Mouse (Mus musculus) erythroblast, embryonic 14.5 days (primary cell): Measurements from ENCODE around the gene Tubgcp3. TPM values are rescaled to one million over a fixed set of nuclear protein-coding genes. Genes with fewer than 3 reads are reported as not detected.

ENCODE experiments used
- H3K27me3 ChIP-seq: 2 replicates; pipeline ENCODE4 v1.6.1; 2012; ENCODE audit warnings: inconsistent platforms; ENCODE audit not compliant: control insufficient read depth
- H3K36me3 ChIP-seq: 2 replicates; pipeline ENCODE4 v1.6.1; 2012; ENCODE audit warnings: mild to moderate bottlenecking, inconsistent platforms; ENCODE audit not compliant: control insufficient read depth
- H3K4me1 ChIP-seq: 2 replicates; pipeline ENCODE4 v1.6.1; 2012; ENCODE audit warnings: inconsistent platforms; ENCODE audit not compliant: control insufficient read depth
- H3K4me3 ChIP-seq: replicated peaks from 2 replicates; pipeline ENCODE3; 2012; ENCODE audit warnings: moderate library complexity, mild to moderate bottlenecking, inconsistent platforms
- H3K9me3 ChIP-seq: 2 replicates; pipeline ENCODE4 v1.6.1; 2012; ENCODE audit warnings: low read length, inconsistent platforms, mixed read lengths; ENCODE audit not compliant: control insufficient read depth
- GATA1 ChIP-seq: IDR thresholded peaks from 2 replicates; pipeline ENCODE4 v1.6.1; 2012; ENCODE audit warnings: low read length, inconsistent platforms, mixed read lengths
- TAL1 ChIP-seq: IDR thresholded peaks from 3 replicates; pipeline ENCODE4 v1.6.1; 2012; ENCODE audit warnings: low read length, inconsistent platforms, mixed read lengths
- polyA plus RNA-seq: library from polyadenylated mRNA; stranded (reverse); fragments of >175 nt; gene quantifications from 2 replicates; pipeline ENCODE4 v1.2.3, GENCODE M21; 2012

Tubgcp3 gene
- polyA plus RNA-seq: 4.5 TPM in 2 replicates

DNA sequence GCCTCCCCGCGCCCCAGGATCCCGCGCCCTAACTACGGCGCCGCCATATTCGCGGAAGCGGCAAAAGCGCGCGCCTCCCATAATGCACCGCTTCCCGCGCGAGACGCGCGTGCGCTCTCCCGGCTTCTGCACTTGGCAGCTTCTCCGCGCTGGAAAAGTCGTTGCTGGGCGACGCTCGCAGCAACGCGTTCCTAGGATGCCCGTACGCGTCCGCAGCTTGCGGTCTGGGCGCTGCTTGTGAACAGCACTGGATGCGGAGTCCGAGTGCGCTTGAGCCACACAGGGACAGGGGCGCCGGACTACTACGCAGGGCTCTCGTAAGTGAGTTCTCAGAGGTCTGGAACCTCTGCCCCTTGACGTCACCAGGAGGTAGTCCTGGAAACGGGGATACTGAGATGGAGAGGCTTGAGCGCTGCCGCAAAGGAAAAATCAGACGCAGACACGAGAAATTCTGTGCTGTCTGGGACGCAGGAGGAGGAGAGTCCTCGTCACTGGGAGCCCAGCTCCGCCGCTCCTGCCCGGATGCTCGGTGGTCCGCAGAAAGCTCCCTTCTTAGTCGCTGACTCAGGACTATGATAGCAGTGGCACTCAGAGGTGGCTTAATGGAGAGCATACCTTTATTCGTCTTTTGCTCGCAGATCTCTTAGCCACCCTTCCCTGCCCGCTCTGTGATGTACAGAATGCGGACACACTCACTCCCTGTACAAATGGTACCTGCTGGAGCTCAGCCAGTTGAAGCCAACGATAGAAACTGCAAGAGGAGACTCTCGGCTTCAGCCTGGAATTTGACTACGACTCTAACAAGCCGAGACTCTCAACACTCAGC is at the start of gene Tubgcp3:
TSS of gene Tubgcp3 (minus strand) at position 193 of the 826 bp plus-strand sequence.
- peak within 1 kb of the TSS; percentile 99 for H3K4me3 ChIP-seq
- peaks cover 41% of the 10 kb centered on the region for H3K4me1 ChIP-seq
- no peaks in the 10 kb centered on the region for H3K9me3 ChIP-seq
- H3K36me3 ChIP-seq: peaks cover 32% of the 10 kb centered on the region
- H3K27me3 ChIP-seq: peaks cover 29% of the 10 kb centered on the region
- no peak for TF ChIP-seq TAL1

DNA sequence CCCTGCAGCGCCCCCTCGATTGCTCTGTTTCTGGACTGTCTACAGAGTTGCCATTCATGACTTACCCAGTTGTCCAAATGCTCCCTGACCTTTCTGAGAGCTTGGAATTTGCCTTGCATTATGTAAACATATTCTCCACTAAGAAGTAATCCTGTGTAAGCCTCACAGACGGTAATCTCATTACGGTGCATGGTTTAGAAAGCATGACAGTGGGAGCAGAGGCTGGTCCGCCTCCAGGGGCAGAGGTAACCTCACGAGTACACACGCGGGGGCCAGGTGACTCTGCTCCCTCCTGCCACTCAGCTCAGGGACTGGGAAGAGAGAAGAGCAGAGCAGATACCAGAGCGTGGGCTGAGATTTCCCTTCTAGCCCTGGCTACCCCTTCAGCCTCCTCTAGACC is 47.0 kb upstream of the Tubgcp3 start:
- no peaks in the 10 kb centered on the region for H3K9me3 ChIP-seq
- no peaks in the 10 kb centered on the region for H3K27me3 ChIP-seq
- no peak overlapping the region for H3K4me3 ChIP-seq
- no peak for TF ChIP-seq TAL1
- TF ChIP-seq GATA1: no peak
- no peaks in the 10 kb centered on the region for H3K36me3 ChIP-seq
- H3K4me1 ChIP-seq: no peaks in the 10 kb centered on the region

DNA sequence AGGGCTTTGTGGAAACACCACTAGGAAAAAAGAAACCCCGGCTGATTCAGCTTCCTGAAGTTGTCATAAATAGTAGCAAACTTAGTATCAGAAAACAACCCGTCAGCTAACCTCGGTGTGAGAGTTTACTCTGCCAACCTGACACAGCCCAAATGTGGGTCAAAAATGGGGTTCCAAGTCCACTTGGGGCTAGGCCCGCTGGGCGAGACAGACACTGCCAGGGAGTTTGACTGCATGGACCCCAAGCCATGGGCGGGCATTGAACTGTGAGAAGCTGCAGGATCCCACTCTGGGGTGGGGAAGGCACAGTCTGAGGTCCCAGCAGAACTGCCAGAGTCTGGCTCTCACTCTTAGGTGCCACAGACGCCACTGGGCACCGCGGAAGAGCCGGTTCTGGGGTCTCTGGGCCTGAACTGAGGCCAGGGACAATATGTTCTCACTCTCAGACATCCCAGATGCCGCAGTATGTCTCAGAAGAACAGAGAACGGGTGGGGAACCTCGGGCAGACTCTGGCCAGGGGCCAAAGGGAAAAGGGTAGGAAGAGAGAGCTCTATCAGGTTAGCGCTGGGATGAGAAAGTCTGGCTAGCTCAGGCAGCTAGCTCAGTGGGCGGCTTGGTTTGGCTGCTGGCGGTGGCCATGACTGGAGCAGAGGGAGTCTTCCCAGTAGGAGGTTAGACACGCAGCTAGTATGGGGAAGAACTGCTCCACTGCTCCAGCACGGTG is 44.0 kb upstream of the Tubgcp3 start:
- Histone ChIP-seq H3K27me3 (no peaks in the 10 kb centered on the region), H3K36me3 (no peaks in the 10 kb centered on the region)
- TF ChIP-seq GATA1 (no peak), TAL1 (no peak)

DNA sequence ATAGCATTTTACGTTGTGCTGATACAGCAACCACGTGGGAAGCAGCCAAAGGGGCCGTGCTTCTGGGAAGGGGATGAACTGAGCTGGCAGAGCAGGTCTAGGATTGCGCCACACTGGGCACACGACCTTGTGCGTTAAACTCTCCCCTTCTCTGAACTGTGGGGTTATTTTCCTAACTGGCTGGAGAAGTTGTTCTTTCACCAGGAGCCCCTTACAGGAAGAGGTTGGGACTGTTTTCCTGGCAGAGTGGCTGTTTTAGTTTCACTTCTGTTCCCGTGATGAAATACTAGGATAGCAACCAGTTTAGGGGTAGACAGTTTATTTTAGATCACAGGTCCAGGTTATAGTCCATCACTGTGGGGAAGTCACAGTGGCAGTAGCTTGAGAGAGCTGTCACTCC is 39.6 kb upstream of the Tubgcp3 start:
- TF ChIP-seq TAL1 (no peak), GATA1 (no peak)
- Histone ChIP-seq H3K9me3 (no peaks in the 10 kb centered on the region), H3K36me3 (no peaks in the 10 kb centered on the region), H3K27me3 (peaks cover 4% of the 10 kb centered on the region; the same call in 1 of the 2 replicates), H3K4me1 (no peaks in the 10 kb centered on the region), H3K4me3 (no peak overlapping the region)

More for the DNA sequence above, 44.0 kb upstream of the Tubgcp3 start:
- H3K4me1 ChIP-seq: no peaks in the 10 kb centered on the region
- H3K9me3 ChIP-seq: no peaks in the 10 kb centered on the region
- no peak overlapping the region for H3K4me3 ChIP-seq

DNA sequence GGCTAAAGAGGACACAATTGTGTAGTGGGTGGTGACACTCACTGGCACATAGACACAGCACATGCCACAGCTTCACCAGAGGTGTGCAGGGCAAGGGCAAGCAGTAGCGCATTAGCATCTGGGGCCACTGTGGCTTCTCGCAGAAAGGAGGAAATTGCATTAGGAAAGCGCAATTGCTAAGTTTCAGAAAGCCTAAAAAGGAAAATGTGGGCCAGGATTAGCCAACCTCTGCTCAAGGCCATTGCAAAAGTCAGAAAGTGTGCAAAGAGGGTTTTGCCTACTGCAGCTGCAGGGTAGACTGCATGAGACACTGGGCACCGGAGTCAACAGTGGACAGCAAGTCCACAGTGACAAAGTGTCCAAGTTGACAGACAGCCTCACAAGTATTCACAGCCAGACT is 31.5 kb upstream of the Tubgcp3 start:
- Histone ChIP-seq H3K27me3 (peaks cover 5% of the 10 kb centered on the region), H3K4me1 (no peaks in the 10 kb centered on the region), H3K9me3 (no peaks in the 10 kb centered on the region), H3K36me3 (no peaks in the 10 kb centered on the region), H3K4me3 (no peak overlapping the region)
- no peak for TF ChIP-seq GATA1
- TF ChIP-seq TAL1: no peak

DNA sequence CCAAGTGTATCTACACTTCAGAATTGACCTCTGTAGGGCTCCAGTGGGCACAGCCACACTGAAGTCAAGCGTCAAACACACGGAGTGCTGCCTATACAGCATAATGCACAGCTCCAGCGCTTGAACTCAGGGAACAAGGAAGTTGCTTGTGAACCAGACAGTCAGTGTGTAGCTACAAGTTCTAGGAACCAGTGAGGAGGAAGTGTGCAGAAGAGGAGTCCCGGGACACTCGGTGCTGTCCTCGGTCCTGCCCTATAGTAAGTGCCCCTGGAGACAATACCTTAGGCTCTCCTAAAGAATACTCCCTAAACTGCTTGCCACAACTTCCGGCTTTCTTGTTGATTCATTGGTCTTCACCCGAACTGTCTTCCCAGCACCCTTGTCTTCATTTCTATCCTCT is 30.2 kb upstream of the Tubgcp3 start:
- Histone ChIP-seq H3K4me1 (no peaks in the 10 kb centered on the region), H3K27me3 (peaks cover 4% of the 10 kb centered on the region), H3K36me3 (no peaks in the 10 kb centered on the region), H3K9me3 (no peaks in the 10 kb centered on the region), H3K4me3 (no peak overlapping the region)
- no peak for TF ChIP-seq TAL1

DNA sequence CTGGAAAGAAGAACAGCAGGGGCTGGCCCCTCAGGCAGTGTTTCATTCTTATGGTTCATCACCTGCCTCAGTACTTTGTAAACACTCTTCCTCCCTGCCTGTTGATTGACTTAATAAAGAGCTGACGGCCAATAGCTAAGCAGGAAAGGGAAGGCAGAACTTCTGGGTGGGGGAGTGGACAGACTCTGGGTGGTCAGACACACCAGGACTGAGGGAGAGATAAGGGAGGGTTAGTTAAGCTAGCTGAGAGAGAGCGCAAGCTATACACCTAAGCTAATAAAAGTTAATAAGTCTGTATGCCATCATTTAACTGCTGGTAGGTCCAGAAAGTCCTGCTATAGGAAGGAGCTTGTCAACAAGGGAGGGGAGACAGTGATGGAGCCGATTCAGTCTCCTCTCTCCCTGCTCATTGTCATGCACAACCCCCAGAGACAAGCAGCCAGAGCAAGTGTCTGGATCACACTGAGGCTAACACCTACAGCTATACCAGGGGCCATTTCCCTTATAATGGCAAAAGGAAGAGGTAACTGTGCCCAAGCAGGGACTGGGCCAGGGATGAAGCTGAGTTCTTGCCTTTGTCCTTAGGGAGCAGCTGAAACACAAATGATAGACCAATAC is 26.7 kb upstream of the Tubgcp3 start:
- no peaks in the 10 kb centered on the region for H3K9me3 ChIP-seq
- H3K36me3 ChIP-seq: no peaks in the 10 kb centered on the region
- no peak overlapping the region for H3K4me3 ChIP-seq
- TF ChIP-seq GATA1 (no peak), TAL1 (no peak)
- H3K4me1 ChIP-seq: no peaks in the 10 kb centered on the region
- peaks cover 4% of the 10 kb centered on the region for H3K27me3 ChIP-seq

DNA sequence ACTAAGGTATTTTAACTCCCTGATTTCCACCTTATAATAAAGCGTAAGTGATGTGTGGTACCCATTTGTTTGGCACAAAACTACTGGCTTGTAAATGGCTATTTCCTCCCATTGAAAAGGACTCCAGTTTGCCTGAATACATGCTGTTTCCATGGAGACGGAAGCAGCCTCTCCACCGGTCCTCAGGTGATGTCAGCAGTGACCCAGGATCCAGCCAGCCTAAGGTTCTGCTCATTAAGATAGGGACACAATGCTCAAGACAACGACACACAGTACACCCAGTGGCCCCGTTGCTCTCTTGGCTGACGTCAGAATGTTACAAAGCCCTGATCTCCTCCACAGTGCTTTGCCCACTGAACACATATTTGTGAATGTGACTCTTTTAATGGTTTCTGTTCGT is 16.8 kb upstream of the Tubgcp3 start:
- TF ChIP-seq TAL1 (no peak), GATA1 (no peak)
- Histone ChIP-seq H3K4me3 (no peak overlapping the region), H3K4me1 (no peaks in the 10 kb centered on the region), H3K27me3 (peaks cover 5% of the 10 kb centered on the region; the same call in 1 of the 2 replicates), H3K36me3 (no peaks in the 10 kb centered on the region), H3K9me3 (no peaks in the 10 kb centered on the region)

DNA sequence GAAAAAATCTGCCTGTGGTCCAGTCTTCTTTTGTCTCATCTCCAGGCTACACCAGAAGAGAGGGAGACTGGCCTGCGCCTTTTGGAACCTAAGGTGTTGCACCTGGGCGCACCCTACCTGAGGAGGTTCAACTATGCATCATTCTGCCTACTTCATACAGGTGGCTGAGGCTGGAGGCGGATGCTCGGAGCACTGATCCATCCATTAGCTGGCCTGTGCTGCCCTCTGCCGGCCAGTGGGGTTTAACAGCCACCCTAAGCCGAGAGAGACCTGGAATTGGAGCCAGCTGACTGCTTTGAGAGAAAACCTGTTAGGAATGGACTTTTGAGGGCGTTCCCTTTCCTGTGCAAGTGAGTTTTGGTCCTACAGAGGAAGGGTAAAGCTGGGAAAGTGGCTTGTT is 5.5 kb upstream of the Tubgcp3 start:
- no peak for TF ChIP-seq TAL1
- H3K9me3 ChIP-seq: no peaks in the 10 kb centered on the region

More for the DNA sequence above, 5.5 kb upstream of the Tubgcp3 start:
- Histone ChIP-seq H3K4me3 (no peak overlapping the region), H3K36me3 (no peaks in the 10 kb centered on the region), H3K4me1 (peaks cover 6% of the 10 kb centered on the region), H3K27me3 (peaks cover 29% of the 10 kb centered on the region)
